Mouse (Mus musculus) limb, embryonic 12.5 days (tissue): ENCODE data around the gene Exoc3l. TPM values are rescaled to one million over a fixed set of nuclear protein-coding genes. Genes with fewer than 3 reads are reported as not detected.
"Not testable (repeated sequence)": the region's sequence is repeated elsewhere in the genome, so short reads cannot be mapped to it uniquely, and the experiment has no call there.

ENCODE experiments used
- ATAC-seq: fragments of 200-750 bp; cut with Nextera tagmentation; 2 replicates; pipeline ENCODE4 v1.8.0; 2017; ENCODE audit warnings: low read depth, moderate TSS enrichment; ENCODE audit not compliant: insufficient number of reproducible peaks, insufficient read depth, low FRiP score, low TSS enrichment
- H3K27ac ChIP-seq: fragments of 300-500 bp; sonication (generic); 2 replicates; pipeline ENCODE4 v1.5.1; 2016; ENCODE audit warnings: mild to moderate bottlenecking, moderate library complexity
- H3K27me3 ChIP-seq: fragments of 300-500 bp; sonication (generic); 2 replicates; pipeline ENCODE4 v1.6.1; 2016; ENCODE audit warnings: mild to moderate bottlenecking, moderate library complexity
- H3K36me3 ChIP-seq: fragments of 300-500 bp; sonication (generic); 2 replicates; pipeline ENCODE4 v1.6.1; 2016; ENCODE audit warnings: mild to moderate bottlenecking, moderate library complexity
- H3K4me1 ChIP-seq: fragments of 300-500 bp; sonication (generic); replicated peaks from 2 replicates; pipeline ENCODE4 v1.6.1; 2016
- H3K4me2 ChIP-seq: fragments of 300-500 bp; sonication (generic); 2 replicates; pipeline ENCODE4 v1.6.1; 2016; ENCODE audit warnings: mild to moderate bottlenecking, moderate library complexity
- H3K4me3 ChIP-seq: fragments of 300-500 bp; sonication (generic); replicated peaks from 2 replicates; pipeline ENCODE4 v1.5.1; 2016; ENCODE audit warnings: mild to moderate bottlenecking
- H3K9ac ChIP-seq: fragments of 300-500 bp; sonication (generic); replicated peaks from 2 replicates; pipeline ENCODE4 v1.6.1; 2016; ENCODE audit warnings: mild to moderate bottlenecking, moderate library complexity
- H3K9me3 ChIP-seq: fragments of 300-500 bp; sonication (generic); 2 replicates; pipeline ENCODE4 v1.6.1; 2016; ENCODE audit warnings: mild to moderate bottlenecking, moderate library complexity
- WGBS: fragments of 180-500 bp; shearing (Covaris S2); methylation state at CpG from one replicate; pipeline ENCODE4 v1.1.7; 2016; 5-methylcytosine and 5-hydroxymethylcytosine counted together
- polyA plus RNA-seq: library from polyadenylated mRNA; unstranded; fragments of >200 nt; fragmentation: Nextera tagmentation; extraction: Ambion mirVana; gene quantifications from 2 replicates; pipeline ENCODE4 v1.2.1, GENCODE M21; 2016

Exoc3l gene
- polyA plus RNA-seq, 1 experiment from 2014 or later = 10.0 TPM

GRCm38 (mm10) chr8:105303396-105303795 lies 7.5 kb upstream of the Exoc3l start:
- Histone ChIP-seq H3K9ac (no peak overlapping the region), H3K4me1 (peaks cover 29% of the 10 kb centered on the region), H3K27me3 (no peaks in the 10 kb centered on the region), H3K9me3 (no peaks in the 10 kb centered on the region), H3K4me2 (no peak overlapping the region), H3K27ac (no peak overlapping the region), H3K4me3 (no peak overlapping the region), H3K36me3 (peaks cover 83% of the 10 kb centered on the region)
- WGBS = 88% methylated on average over 8 of the region's 8 CpGs
- ATAC-seq = no peak

DNA sequence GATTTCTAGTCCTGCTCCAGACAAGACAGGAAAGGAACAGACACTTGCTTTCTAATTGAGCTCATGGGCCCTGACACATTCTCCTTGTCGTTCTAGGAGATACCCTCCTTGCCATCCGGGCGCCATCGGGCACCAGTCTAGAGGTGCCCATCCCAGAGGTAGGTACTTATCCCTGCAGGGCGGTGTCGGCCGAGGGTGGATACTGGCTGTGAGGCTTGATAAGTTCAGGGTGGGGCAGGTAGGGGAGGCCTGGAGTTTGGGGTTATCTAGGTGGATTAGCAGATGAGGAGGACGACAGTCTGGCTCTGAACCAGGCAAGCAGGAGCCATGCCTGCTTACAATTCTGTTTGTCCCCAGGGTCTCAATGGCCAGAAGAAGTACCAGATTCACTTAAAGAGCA lies 4.1 kb upstream of the Exoc3l start:
- H3K36me3 ChIP-seq = peaks cover 65% of the 10 kb centered on the region
- no peak overlapping the region for H3K4me2 ChIP-seq
- no peak overlapping the region for H3K4me3 ChIP-seq
- H3K27me3 ChIP-seq = peaks cover 5% of the 10 kb centered on the region; the same call in 1 of the 2 replicates
- 90% methylated on average over 8 of the region's 8 CpGs for WGBS
- ATAC-seq = no peak
- no peaks in the 10 kb centered on the region for H3K9me3 ChIP-seq
- peaks cover 24% of the 10 kb centered on the region for H3K4me1 ChIP-seq
- H3K9ac ChIP-seq = no peak overlapping the region
- no peak overlapping the region for H3K27ac ChIP-seq

DNA sequence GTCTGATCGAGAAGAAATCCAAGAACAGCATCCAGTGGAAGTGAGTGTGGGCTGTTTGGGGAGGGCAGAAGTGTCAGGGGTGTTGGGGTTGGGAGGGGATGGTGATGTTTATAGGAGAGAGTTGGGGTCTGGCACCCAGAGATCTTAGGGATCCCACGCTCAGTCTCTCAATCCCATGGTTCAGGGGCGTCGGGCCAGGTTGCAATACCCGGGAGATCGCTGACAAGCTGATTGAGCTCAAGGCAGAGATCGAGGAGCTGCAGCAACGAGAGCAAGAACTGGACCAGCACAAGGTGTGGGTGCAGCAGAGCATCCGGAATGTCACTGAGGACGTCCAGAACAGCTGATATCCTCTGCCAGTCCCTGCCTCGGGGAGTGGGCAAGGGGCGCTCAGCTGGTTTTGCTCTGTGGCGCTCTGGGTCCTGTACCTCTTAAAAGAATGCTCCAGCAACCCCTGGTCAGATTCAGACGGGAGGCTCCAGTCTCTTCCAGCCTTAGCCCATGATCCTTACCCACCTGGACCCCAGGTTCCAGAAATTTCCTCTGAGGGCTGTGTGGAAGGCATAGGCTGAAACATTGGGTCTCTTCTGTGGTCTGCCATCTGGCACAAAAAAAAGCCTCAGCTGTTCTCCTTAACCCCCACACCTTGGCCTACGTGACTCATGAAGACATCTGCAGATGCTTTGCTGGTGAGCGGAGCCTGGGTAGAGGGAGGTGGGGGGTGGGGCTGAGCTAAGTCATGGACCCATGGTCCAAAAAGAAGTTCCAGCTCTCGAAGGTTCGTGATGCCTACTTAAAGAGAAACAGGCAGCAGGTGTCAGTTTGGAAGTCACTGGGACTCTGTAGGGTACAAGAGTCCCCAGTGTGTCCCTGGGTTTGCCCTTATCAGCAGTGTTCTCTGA lies 2.7 kb upstream of the Exoc3l start:
- Histone ChIP-seq H3K4me2 (peak overlapping the region; percentile 97), H3K27ac (no peak overlapping the region), H3K27me3 (peaks cover 7% of the 10 kb centered on the region; the same call in 1 of the 2 replicates), H3K36me3 (peaks cover 51% of the 10 kb centered on the region), H3K9ac (peak overlapping the region; percentile 86), H3K4me3 (peak overlapping the region; percentile 98), H3K9me3 (no peaks in the 10 kb centered on the region), H3K4me1 (peaks cover 18% of the 10 kb centered on the region)
- no peak for ATAC-seq
- 57% methylated on average over 18 of the region's 18 CpGs for WGBS

DNA sequence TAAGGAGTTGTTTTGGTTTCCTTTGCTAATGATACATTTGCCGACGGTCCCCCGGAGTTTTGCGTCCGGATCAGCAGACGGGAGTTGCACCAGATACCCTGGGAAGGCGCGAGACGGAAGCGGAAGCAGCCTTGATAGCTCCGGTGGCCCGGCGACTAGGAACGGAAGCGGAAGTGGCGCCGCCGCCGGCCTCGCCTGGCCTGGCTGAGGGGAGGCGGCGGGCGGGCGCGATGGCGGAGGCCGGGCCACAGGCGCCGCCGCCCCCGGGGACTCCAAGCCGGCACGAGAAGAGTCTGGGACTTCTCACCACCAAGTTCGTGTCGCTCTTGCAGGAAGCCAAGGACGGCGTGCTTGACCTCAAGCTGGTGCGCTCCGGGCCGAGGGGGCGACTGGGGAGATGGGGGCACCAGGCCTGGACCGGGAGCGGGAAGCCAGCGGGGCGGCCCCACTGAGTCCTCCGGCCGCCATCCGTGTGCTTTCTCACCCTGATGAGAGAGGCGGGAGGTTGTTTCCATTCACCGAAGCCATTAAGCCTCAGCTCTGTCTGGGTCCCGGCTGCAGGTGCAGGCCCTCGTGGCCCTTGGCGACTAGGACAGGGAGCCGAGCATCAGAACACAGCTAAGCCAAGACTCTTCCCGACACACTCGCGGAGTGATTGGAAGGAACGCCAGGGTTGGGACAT lies 1.8 kb upstream of the Exoc3l start, which contains the start of gene E2f4:
E2f4 (plus strand) TSS at position 153 of the 682 bp plus-strand sequence.
- H3K4me2 ChIP-seq = peak within 1 kb of the TSS; percentile 97
- WGBS = under 1% methylated on average over 58 of the region's 58 CpGs
- ATAC-seq = peak; percentile 83
- H3K9me3 ChIP-seq = no peaks in the 10 kb centered on the region
- peaks cover 14% of the 10 kb centered on the region for H3K27me3 ChIP-seq
- H3K9ac ChIP-seq = peak within 1 kb of the TSS; percentile 86
- H3K4me1 ChIP-seq = peaks cover 18% of the 10 kb centered on the region
- H3K36me3 ChIP-seq = peaks cover 42% of the 10 kb centered on the region
- peak within 1 kb of the TSS; percentile 62 for H3K27ac ChIP-seq
- peak within 1 kb of the TSS; percentile 98 for H3K4me3 ChIP-seq

GRCm38 (mm10) chr8:105295256-105295655 lies 645 bp downstream of the Exoc3l start:
- Histone ChIP-seq H3K27ac (no peak overlapping the region), H3K27me3 (peaks cover 20% of the 10 kb centered on the region), H3K4me2 (no peak overlapping the region), H3K4me1 (peaks cover 23% of the 10 kb centered on the region), H3K9ac (no peak overlapping the region), H3K9me3 (no peaks in the 10 kb centered on the region), H3K36me3 (peaks cover 18% of the 10 kb centered on the region), H3K4me3 (0 out of 2 replicates have a peak overlapping the region, but pooled peaks have one; percentile 4)
- 73% methylated on average over 11 of the region's 11 CpGs for WGBS
- ATAC-seq = no peak

DNA sequence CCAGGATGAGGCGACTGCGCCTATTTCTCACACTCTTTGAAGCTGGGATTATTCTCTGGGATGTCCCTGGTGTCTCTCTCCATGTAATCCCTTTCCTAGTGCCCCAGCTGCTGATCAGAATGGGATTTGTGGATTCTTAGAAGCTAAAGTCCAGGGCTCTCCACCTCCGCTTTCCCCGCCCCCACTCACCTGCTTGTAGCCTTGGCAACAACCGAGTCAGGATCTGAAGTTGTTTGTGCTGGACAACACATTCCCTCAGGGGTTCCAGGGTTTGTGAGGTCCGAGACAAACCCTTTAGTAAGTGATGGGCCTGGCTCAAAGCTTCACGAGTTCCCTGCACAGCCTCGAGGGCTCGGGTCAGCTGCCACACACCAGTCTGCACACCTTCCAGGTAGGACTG lies 1.1 kb downstream of the Exoc3l start:
- H3K27ac ChIP-seq = no peak overlapping the region
- H3K36me3 ChIP-seq = peaks cover 13% of the 10 kb centered on the region
- 74% methylated on average over 9 of the region's 9 CpGs for WGBS
- peaks cover 28% of the 10 kb centered on the region for H3K4me1 ChIP-seq
- no peak overlapping the region for H3K4me2 ChIP-seq
- 0 out of 2 replicates have a peak overlapping the region, but pooled peaks have one; percentile 18 for H3K9ac ChIP-seq
- H3K9me3 ChIP-seq = no peaks in the 10 kb centered on the region
- H3K4me3 ChIP-seq = 0 out of 2 replicates have a peak overlapping the region, but pooled peaks have one; percentile 4
- no peak for ATAC-seq
- H3K27me3 ChIP-seq = peaks cover 25% of the 10 kb centered on the region

DNA sequence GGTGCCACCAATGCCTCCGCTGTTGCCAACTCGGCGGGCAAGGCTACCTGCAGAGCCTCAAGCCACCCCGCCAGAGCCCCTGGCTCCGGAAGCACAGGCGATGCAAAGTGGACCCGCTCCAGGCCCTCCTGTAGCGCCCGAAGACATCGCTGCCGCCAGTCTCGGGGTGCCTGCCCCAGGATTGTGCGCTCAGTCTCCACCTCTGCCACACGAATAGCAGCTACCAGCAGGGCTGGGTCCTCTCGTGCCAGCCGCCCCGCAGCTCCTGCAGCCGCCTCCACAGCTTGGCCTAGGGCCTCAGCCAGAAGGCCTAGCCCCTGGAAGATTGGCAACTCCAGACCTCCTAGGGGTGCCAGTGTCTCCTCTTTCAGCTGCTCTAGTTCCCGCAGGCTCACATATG lies 2.5 kb downstream of the Exoc3l start:
- peaks cover 29% of the 10 kb centered on the region for H3K4me1 ChIP-seq
- no peak overlapping the region for H3K9ac ChIP-seq
- WGBS = 67% methylated on average over 19 of the region's 19 CpGs
- no peak overlapping the region for H3K4me3 ChIP-seq
- ATAC-seq = no peak
- H3K4me2 ChIP-seq = no peak overlapping the region
- H3K9me3 ChIP-seq = no peaks in the 10 kb centered on the region
- H3K27me3 ChIP-seq = peaks cover 27% of the 10 kb centered on the region
- no peak overlapping the region for H3K27ac ChIP-seq
- peaks cover under 1% of the 10 kb centered on the region; the same call in 1 of the 2 replicates for H3K36me3 ChIP-seq

GRCm38 (mm10) chr8:105292471-105292870 lies 3.4 kb downstream of the Exoc3l start:
- Histone ChIP-seq H3K9me3 (no peaks in the 10 kb centered on the region), H3K27ac (no peak overlapping the region), H3K4me1 (peaks cover 32% of the 10 kb centered on the region), H3K9ac (no peak overlapping the region), H3K4me2 (no peak overlapping the region), H3K27me3 (peaks cover 27% of the 10 kb centered on the region), H3K36me3 (no peaks in the 10 kb centered on the region), H3K4me3 (no peak overlapping the region)
- 79% methylated on average over 7 of the region's 7 CpGs for WGBS
- ATAC-seq = no peak

DNA sequence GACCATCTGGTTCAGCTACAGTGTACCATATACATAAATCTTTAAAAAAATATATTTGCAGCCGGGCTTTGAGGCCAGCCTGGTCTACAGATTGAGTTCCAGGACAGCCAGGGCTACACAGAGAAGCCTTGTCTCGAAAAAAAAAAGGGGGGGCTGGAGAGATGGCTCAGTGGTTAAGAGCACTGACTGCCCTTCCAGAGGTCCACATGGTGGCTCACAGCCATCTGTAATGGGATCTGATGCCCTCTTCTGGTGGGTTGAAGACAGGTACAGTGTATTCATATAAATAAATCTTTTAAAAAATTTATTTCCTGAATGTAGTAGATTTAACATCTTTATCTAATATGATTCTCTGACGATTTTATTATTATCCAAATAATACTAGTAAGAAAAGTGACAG lies 4.1 kb downstream of the Exoc3l start:
- H3K4me1 ChIP-seq = peaks cover 29% of the 10 kb centered on the region
- WGBS = 62% methylated on average over 3 of the region's 3 CpGs
- H3K36me3 ChIP-seq, H3K4me3 ChIP-seq, ATAC-seq, H3K27ac ChIP-seq, H3K9me3 ChIP-seq, H3K9ac ChIP-seq, H3K4me2 ChIP-seq: not testable (repeated sequence)
- peaks cover 27% of the 10 kb centered on the region for H3K27me3 ChIP-seq

DNA sequence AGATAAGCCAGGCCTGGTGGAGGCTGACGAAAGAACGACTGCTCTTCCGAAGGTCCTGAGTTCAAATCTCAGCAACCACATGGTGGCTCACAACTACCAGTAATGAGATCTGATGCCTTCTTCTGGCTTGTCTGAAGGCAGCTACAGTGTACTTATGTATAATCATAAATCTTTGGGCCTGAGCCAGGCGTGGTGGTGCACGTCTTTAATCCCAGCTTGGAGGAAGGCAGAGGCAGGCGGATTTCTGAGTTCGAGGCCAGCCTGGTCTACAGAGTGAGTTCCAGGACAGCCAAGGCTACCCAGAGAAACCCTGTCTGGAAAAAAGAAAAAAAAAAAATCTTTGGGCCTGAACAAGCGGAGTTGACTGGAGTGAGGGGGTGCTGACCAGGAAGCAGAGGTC lies 4.5 kb downstream of the Exoc3l start:
- 91% methylated on average over 8 of the region's 8 CpGs for WGBS
- H3K4me2 ChIP-seq, H3K9ac ChIP-seq, H3K4me3 ChIP-seq, ATAC-seq, H3K9me3 ChIP-seq, H3K36me3 ChIP-seq, H3K27ac ChIP-seq: not testable (repeated sequence)
- H3K27me3 ChIP-seq = peaks cover 27% of the 10 kb centered on the region
- H3K4me1 ChIP-seq = peaks cover 26% of the 10 kb centered on the region
